Mouse (Mus musculus) liver, postnatal 0 days (tissue): Measurements from ENCODE around the gene Hgd. TPM values are rescaled to one million over a fixed set of nuclear protein-coding genes. Genes with fewer than 3 reads are reported as not detected.

Source experiments
- ATAC-seq: fragments of 200-750 bp; cut with Nextera tagmentation; 2 replicates; pipeline ENCODE4 v1.8.0; 2017; ENCODE audit warnings: mild to moderate bottlenecking, moderate library complexity
- DNase-seq: peaks from one replicate; pipeline ENCODE4 v3.0.0-alpha.2; 2016
- H3K27ac ChIP-seq: fragments of 300-500 bp; sonication (generic); 2 replicates; pipeline ENCODE4 v1.5.1; 2014; ENCODE audit warnings: antibody characterized with exemption, moderate library complexity, mild to moderate bottlenecking, low read depth
- H3K27me3 ChIP-seq: fragments of 300-500 bp; sonication (generic); 2 replicates; pipeline ENCODE4 v1.6.1; 2014; ENCODE audit warnings: low read length, control low read depth, mixed read lengths; ENCODE audit not compliant: insufficient read depth
- H3K36me3 ChIP-seq: fragments of 300-500 bp; sonication (generic); replicated peaks from 2 replicates; pipeline ENCODE4 v1.6.1; 2014; ENCODE audit warnings: mild to moderate bottlenecking, control low read depth, low read length, moderate library complexity, mixed read lengths; ENCODE audit not compliant: insufficient read depth
- H3K4me1 ChIP-seq: fragments of 300-500 bp; sonication (generic); 2 replicates; pipeline ENCODE4 v1.6.1; 2014; ENCODE audit warnings: antibody characterized with exemption, mild to moderate bottlenecking, control low read depth; ENCODE audit not compliant: insufficient read depth
- H3K4me2 ChIP-seq: fragments of 300-500 bp; sonication (generic); 2 replicates; pipeline ENCODE4 v1.6.1; 2014; ENCODE audit warnings: low read depth, mild to moderate bottlenecking, low read length, moderate library complexity, mixed read lengths
- H3K4me3 ChIP-seq: fragments of 300-500 bp; sonication (generic); 2 replicates; pipeline ENCODE4 v1.5.1; 2014; ENCODE audit warnings: low read depth, low read length
- H3K9ac ChIP-seq: fragments of 300-500 bp; sonication (generic); replicated peaks from 2 replicates; pipeline ENCODE4 v1.6.1; 2014; ENCODE audit warnings: mild to moderate bottlenecking, moderate library complexity
- H3K9me3 ChIP-seq: fragments of 300-500 bp; sonication (generic); 2 replicates; pipeline ENCODE4 v1.6.1; 2016; ENCODE audit warnings: mild to moderate bottlenecking, control low read depth, low read length, mixed read lengths
- CTCF ChIP-seq: sonication (generic); IDR thresholded peaks from 2 replicates; pipeline ENCODE4 v1.5.1; 2016; ENCODE audit warnings: antibody characterized with exemption, low read depth
- EP300 ChIP-seq: IDR thresholded peaks from 2 replicates; pipeline ENCODE4 v1.6.1; 2016; ENCODE audit warnings: antibody characterized with exemption, low read depth, mild to moderate bottlenecking
- WGBS: fragments of 180-500 bp; shearing (Covaris S2); extraction: QIAGEN DNeasy Blood & Tissue Kit; methylation state at CpG from one replicate; pipeline ENCODE4 v1.1.7; 2014; ENCODE audit not compliant: insufficient replicate concordance; 5-methylcytosine and 5-hydroxymethylcytosine counted together
- polyA plus RNA-seq: library from polyadenylated mRNA; unstranded; fragments of >200 nt; fragmentation: Nextera tagmentation; extraction: Ambion mirVana; gene quantifications from 2 replicates; pipeline ENCODE4 v1.2.1, GENCODE M21; 2015

Hgd gene
- polyA plus RNA-seq, 1 experiment from 2014 or later = 131 TPM

DNA sequence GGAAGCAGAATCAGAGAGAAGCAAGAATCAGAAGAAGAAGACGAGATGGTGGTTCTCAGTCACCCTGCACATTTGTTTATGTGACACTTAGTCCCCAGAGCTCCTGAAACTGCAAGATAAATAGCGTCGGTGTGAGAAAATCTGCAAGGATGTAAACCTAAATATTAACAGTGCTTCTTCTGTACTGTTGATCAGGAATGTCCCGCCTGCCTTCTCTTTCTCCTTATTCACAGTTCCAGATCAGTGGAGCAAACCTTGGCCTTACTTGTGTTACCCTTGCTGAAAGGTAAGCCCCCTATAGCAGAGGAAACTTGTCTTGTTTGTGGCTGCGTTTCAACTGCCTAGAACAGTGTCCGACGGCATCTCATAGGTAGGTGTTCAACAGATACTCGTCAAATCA lies 97.6 kb downstream of the Hgd start:
- no peak for TF ChIP-seq EP300
- no peak for TF ChIP-seq CTCF
- H3K9me3 ChIP-seq = no peaks in the 10 kb centered on the region
- DNase-seq (no peak), ATAC-seq (no peak)
- no peak overlapping the region for H3K4me2 ChIP-seq
- H3K36me3 ChIP-seq = no peaks in the 10 kb centered on the region
- H3K4me3 ChIP-seq = no peak overlapping the region
- H3K9ac ChIP-seq = no peak overlapping the region
- no peaks in the 10 kb centered on the region for H3K4me1 ChIP-seq
- WGBS = 71% methylated on average over 8 of the region's 8 CpGs
- H3K27ac ChIP-seq = no peak overlapping the region
- H3K27me3 ChIP-seq = no peaks in the 10 kb centered on the region

DNA sequence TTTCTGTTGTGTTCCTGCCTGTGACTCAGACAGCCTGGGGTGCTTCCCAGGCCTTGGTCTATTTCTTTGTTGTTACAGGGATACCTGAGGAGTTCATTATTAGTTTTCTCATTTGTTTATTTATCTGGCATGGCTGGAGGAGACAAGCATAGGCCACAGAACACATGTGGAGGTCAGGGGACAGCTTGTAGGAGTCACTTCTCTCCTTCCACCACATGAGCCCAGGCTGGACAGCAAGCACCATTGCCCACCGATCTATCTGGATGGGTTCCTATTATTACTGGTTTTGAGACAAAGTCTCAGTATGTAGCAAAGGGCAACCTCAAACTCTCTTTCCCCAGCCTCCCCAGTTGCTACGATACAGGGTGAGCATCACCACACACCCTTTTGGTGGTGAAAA lies 100.3 kb downstream of the Hgd start:
- no peak overlapping the region for H3K4me3 ChIP-seq
- peaks cover 2% of the 10 kb centered on the region for H3K4me1 ChIP-seq
- WGBS = 75% methylated on average over 2 of the region's 2 CpGs
- H3K4me2 ChIP-seq = no peak overlapping the region
- no peaks in the 10 kb centered on the region for H3K9me3 ChIP-seq
- DNase-seq (no peak), ATAC-seq (no peak)
- TF ChIP-seq EP300 = no peak
- no peak for TF ChIP-seq CTCF
- no peak overlapping the region for H3K9ac ChIP-seq
- H3K27ac ChIP-seq = no peak overlapping the region
- H3K36me3 ChIP-seq = no peaks in the 10 kb centered on the region
- H3K27me3 ChIP-seq = no peaks in the 10 kb centered on the region

DNA sequence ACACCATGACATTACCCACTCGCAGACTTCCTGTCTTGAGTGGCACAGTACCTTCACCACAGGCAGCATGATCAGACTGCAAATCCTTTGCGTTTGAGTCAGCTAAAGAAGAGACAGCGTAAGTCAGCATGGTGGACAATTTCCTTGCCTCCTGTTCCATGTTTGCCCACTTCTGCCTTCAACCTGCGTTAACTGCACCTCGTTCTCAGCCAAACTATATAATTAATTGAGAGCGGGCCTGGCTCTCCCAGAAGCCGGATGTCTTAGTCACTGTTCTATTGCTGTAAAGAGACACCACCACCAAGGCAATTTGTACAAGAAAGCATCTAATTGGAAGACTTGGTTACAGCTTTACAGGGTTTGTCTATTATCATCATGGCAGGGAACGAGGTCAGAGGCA lies 100.9 kb downstream of the Hgd start:
- TF ChIP-seq EP300 (no peak), CTCF (no peak)
- Histone ChIP-seq H3K9ac (no peak overlapping the region), H3K27ac (no peak overlapping the region), H3K4me2 (no peak overlapping the region), H3K27me3 (no peaks in the 10 kb centered on the region), H3K36me3 (no peaks in the 10 kb centered on the region), H3K4me1 (peaks cover 4% of the 10 kb centered on the region), H3K4me3 (no peak overlapping the region), H3K9me3 (no peaks in the 10 kb centered on the region)
- DNase-seq (no peak), ATAC-seq (no peak)
- whole genome bisulfite sequencing = 77% methylated on average over 8 of the region's 8 CpGs

Other genes starting within 250 kb of the Hgd start
- gene Stxbp5l, start 195.2 kb upstream of the Hgd start, polyA plus RNA-seq = 0.07 TPM in 1 of 2 replicates, not detected in the other
- 5.8 and 5.9 TPM in 2 replicates for gene Gtf2e1, start 40.4 kb upstream of the Hgd start, polyA plus RNA-seq
- 14.2 and 14.9 TPM in 2 replicates for gene Rabl3, start 40.3 kb upstream of the Hgd start, polyA plus RNA-seq
- gene Ndufb4, start 74.3 kb downstream of the Hgd start, polyA plus RNA-seq = 67.3 and 77.7 TPM in 2 replicates
- gene Fstl1, start 196.7 kb downstream of the Hgd start, polyA plus RNA-seq = 14.9 and 15.5 TPM in 2 replicates